Mouse (Mus musculus): ENCODE measurements around the gene Gm10322.

Gene Gm10322

GRCm38 (mm10) chr10:59615981-59616520, at the start of gene Gm10322:
Gene Gm10322 (plus strand): TSS chr10:59616063.
- DNase-seq = peak; percentile 71

GRCm38 (mm10) chr10:59566968-59567367, 48.9 kb upstream of the Gm10322 start:
- no peak for DNase-seq

- DNase-seq = no peak
These were observed 47.0 kb upstream of the Gm10322 start for GRCm38 (mm10) chr10:59568665-59569480.

GRCm38 (mm10) chr10:59569481-59569869, 46.4 kb upstream of the Gm10322 start:
- DNase-seq = no peak

GRCm38 (mm10) chr10:59570360-59570759, 45.5 kb upstream of the Gm10322 start:
- DNase-seq = no peak

- no peak for DNase-seq
These were observed 45.1 kb upstream of the Gm10322 start for GRCm38 (mm10) chr10:59570780-59571179.

GRCm38 (mm10) chr10:59571273-59571672, 44.6 kb upstream of the Gm10322 start:
- DNase-seq = no peak

- no peak for DNase-seq
These were observed 43.9 kb upstream of the Gm10322 start for GRCm38 (mm10) chr10:59571964-59572363.

GRCm38 (mm10) chr10:59576305-59576704, 39.6 kb upstream of the Gm10322 start:
- no peak for DNase-seq

GRCm38 (mm10) chr10:59577871-59578801, 37.7 kb upstream of the Gm10322 start:
- DNase-seq = no peak

GRCm38 (mm10) chr10:59579645-59580044, 36.2 kb upstream of the Gm10322 start:
- DNase-seq = no peak

- DNase-seq = no peak
These were observed 35.2 kb upstream of the Gm10322 start for GRCm38 (mm10) chr10:59580593-59581149.

GRCm38 (mm10) chr10:59581826-59582543, 33.9 kb upstream of the Gm10322 start:
- DNase-seq = no peak

GRCm38 (mm10) chr10:59585621-59586020, 30.2 kb upstream of the Gm10322 start:
- no peak for DNase-seq

GRCm38 (mm10) chr10:59586821-59587220, 29.0 kb upstream of the Gm10322 start:
- DNase-seq = no peak

- no peak for DNase-seq
These were observed 27.7 kb upstream of the Gm10322 start for GRCm38 (mm10) chr10:59588135-59588534.

- no peak for DNase-seq
These were observed 26.4 kb upstream of the Gm10322 start for GRCm38 (mm10) chr10:59589420-59589819.

GRCm38 (mm10) chr10:59589856-59590255, 26.0 kb upstream of the Gm10322 start:
- DNase-seq = no peak

GRCm38 (mm10) chr10:59590606-59591005, 25.3 kb upstream of the Gm10322 start:
- no peak for DNase-seq

GRCm38 (mm10) chr10:59593826-59594570, 21.9 kb upstream of the Gm10322 start:
- DNase-seq = no peak

- no peak for DNase-seq
These were observed 15.3 kb upstream of the Gm10322 start for GRCm38 (mm10) chr10:59600516-59600915.

- DNase-seq = no peak
These were observed 13.8 kb upstream of the Gm10322 start for GRCm38 (mm10) chr10:59602043-59602442.

All from lung, postnatal 14 days (tissue).